Mouse (Mus musculus) kidney, adult 2 months (tissue): ENCODE results near the gene P2ry4.

Experiments used
- CTCF ChIP-seq: fragments of 200-500 bp; conservative IDR thresholded peaks from 2 replicates; pipeline ENCODE4 v1.5.1; 2011; ENCODE audit warnings: low read depth, mild to moderate bottlenecking, control low read depth, low read length, moderate library complexity, mixed read lengths; ENCODE audit not compliant: insufficient read depth, insufficient read length
- POLR2A ChIP-seq: fragments of 200-500 bp; IDR thresholded peaks from one replicate; pipeline ENCODE4 v1.6.1; 2011; ENCODE audit warnings: low read depth, low read length, control low read depth

- TF ChIP-seq CTCF (no peak), POLR2A (no peak)
These were observed 43.8 kb upstream of the P2ry4 start for GRCm38 (mm10) chrX:100638477-100638876.
